Mouse (Mus musculus) thymus, adult 2 months (tissue): ENCODE measurements around the gene Etv3. TPM values are rescaled to one million over a fixed set of nuclear protein-coding genes. Genes with fewer than 3 reads are reported as not detected.

Source experiments
- DNase-seq: peaks from one replicate; pipeline ENCODE4 v3.0.0; 2021
- H3K27ac ChIP-seq: fragments of 200-500 bp; 2 replicates; pipeline ENCODE4 v1.5.1; 2012; ENCODE audit warnings: low read length, control low read depth; ENCODE audit not compliant: control insufficient read depth, insufficient read depth
- H3K27me3 ChIP-seq: fragments of 200-500 bp; 2 replicates; pipeline ENCODE4 v1.6.1; 2012; ENCODE audit warnings: mild to moderate bottlenecking, low read length, moderate library complexity, mixed read lengths; ENCODE audit not compliant: control insufficient read depth, insufficient read depth
- H3K36me3 ChIP-seq: fragments of 200-500 bp; 2 replicates; pipeline ENCODE4 v1.6.1; 2012; ENCODE audit warnings: mild to moderate bottlenecking, low read length, moderate library complexity; ENCODE audit not compliant: control insufficient read depth, insufficient read depth
- H3K4me1 ChIP-seq: fragments of 200-500 bp; replicated peaks from 2 replicates; pipeline ENCODE4 v1.6.1; 2012; ENCODE audit warnings: low read length; ENCODE audit not compliant: control insufficient read depth, insufficient read depth
- H3K4me3 ChIP-seq: fragments of 200-500 bp; 2 replicates; pipeline ENCODE4 v1.5.1; 2012; ENCODE audit warnings: mild to moderate bottlenecking, low read length, control low read depth, moderate library complexity; ENCODE audit not compliant: control insufficient read depth, insufficient read depth
- CTCF ChIP-seq: fragments of 200-500 bp; IDR thresholded peaks from 2 replicates; pipeline ENCODE4 v1.5.1; 2012; ENCODE audit warnings: mild to moderate bottlenecking, control low read depth, low read length, moderate library complexity, borderline replicate concordance; ENCODE audit not compliant: control insufficient read depth, poor library complexity, insufficient read depth; ENCODE audit errors: extremely low read depth
- POLR2A ChIP-seq: fragments of 200-500 bp; IDR thresholded peaks from 2 replicates; pipeline ENCODE4 v1.6.1; 2012; ENCODE audit warnings: mild to moderate bottlenecking, low read length, control low read depth, moderate library complexity; ENCODE audit not compliant: control insufficient read depth, poor library complexity, insufficient read depth; ENCODE audit errors: extremely low read depth
- WGBS: fragments of 180-500 bp; shearing (Covaris S2); methylation state at CpG from one replicate; pipeline ENCODE4 v1.1.7; 2018; 5-methylcytosine and 5-hydroxymethylcytosine counted together
- polyA plus RNA-seq: library from polyadenylated mRNA; depleted of rRNA; stranded (reverse); fragments of >200 nt; gene quantifications from 2 replicates; pipeline ENCODE4 v1.2.3, GENCODE M21; 2012

Etv3 gene
- polyA plus RNA-seq, 1 experiment = 38.4 TPM

GRCm38 (mm10) chr3:87556109-87556531 is 30.9 kb downstream of the Etv3 start:
- H3K27ac ChIP-seq = no peak overlapping the region
- TF ChIP-seq POLR2A (no peak), CTCF (no peak)
- no peaks in the 10 kb centered on the region for H3K36me3 ChIP-seq
- DNase-seq = no peak
- H3K4me3 ChIP-seq = no peak overlapping the region
- no peaks in the 10 kb centered on the region for H3K27me3 ChIP-seq
- peaks cover 14% of the 10 kb centered on the region for H3K4me1 ChIP-seq
- WGBS = 85% methylated on average over 3 of the region's 3 CpGs

DNA sequence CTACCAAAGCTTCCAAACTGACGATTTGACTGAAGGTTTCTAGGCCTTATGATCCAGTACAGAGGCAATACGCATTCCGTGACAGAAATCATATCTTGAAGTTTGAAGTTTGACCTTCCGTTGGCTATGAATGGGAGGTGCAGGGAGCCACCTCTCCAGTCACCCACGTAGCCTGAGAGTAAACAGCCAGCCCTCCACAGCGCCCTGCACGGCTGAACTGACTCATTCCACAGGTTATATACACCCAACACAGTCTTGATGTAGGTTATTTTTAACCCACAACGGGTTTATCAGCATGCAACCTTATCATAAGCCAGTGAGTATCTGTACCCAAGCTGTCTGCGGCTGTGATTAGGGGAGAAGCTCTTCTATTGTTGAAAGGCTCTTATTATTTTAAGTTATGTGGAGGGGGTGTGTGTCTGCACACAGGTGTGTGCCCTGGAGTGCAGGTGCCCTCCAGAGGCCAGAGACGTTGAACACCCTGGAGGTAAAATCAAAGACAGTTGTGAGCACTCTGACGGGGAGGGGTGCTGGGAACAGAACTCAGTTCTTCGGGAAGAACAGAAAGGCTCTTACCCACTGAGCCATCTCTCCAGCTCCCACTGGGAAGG is 31.6 kb downstream of the Etv3 start:
- TF ChIP-seq POLR2A (no peak), CTCF (no peak)
- Histone ChIP-seq H3K36me3 (no peaks in the 10 kb centered on the region), H3K27me3 (no peaks in the 10 kb centered on the region), H3K4me3 (no peak overlapping the region), H3K4me1 (peaks cover 9% of the 10 kb centered on the region), H3K27ac (no peak overlapping the region)
- 92% methylated on average over 12 of the region's 12 CpGs for WGBS
- no peak for DNase-seq

DNA sequence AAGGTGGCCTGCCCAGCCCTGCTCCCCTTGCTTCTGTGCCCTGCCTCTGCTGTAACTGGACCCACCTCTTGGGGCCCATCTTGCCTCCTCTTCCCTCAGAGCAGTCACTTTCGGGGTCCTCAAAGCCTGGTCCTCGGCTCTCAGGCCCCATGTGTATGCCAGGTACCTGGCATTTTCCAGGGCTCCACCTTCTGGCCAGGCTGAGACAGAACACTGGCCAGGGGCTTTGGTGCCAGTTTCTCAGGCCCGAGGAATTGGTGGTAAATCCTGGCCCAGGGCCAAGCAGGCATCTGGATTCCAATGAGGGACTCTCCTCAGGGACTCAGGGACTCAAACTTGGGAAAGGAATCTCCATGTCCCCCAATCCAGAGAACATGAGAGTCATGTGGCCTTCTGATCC is 34.9 kb downstream of the Etv3 start:
- H3K27ac ChIP-seq = no peak overlapping the region
- H3K4me1 ChIP-seq = 0 out of 2 replicates have a peak, but pooled peaks cover 3% of the 10 kb centered on the region
- no peaks in the 10 kb centered on the region for H3K36me3 ChIP-seq
- H3K27me3 ChIP-seq = no peaks in the 10 kb centered on the region
- DNase-seq = no peak
- no peak overlapping the region for H3K4me3 ChIP-seq
- TF ChIP-seq POLR2A (no peak), CTCF (0 out of 2 replicates have a peak, but pooled peaks have one; percentile 24)
- WGBS = 59% methylated on average over 3 of the region's 3 CpGs

- H3K4me3 ChIP-seq = no peak overlapping the region
- 80% methylated on average over 8 of the region's 8 CpGs for whole genome bisulfite sequencing
- TF ChIP-seq CTCF = no peak
Observed at GRCm38 (mm10) chr3:87561434-87561833, 36.2 kb downstream of the Etv3 start.

DNA sequence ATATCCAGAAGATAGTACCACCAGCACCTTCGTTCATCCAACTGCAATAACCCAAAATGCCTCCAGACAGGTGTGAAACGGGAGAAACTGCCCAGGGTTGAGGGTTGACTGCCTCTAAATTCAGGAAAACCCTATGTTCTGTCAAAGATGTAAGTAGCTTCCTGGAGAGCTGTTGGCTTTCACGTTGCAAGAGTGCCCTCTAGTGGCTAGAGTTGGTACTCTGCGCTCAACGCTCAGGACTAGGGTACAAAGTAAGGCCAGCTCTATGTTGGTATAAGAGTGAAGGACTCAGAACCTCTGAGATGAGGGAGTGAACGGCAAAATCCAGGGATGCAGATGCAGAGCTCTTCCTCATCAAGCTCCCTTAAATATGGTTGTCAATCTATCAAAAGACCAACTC is 37.2 kb downstream of the Etv3 start:
- TF ChIP-seq POLR2A (no peak), CTCF (no peak)
- Histone ChIP-seq H3K4me1 (peaks cover 2% of the 10 kb centered on the region; the same call in 1 of the 2 replicates), H3K36me3 (no peaks in the 10 kb centered on the region), H3K27me3 (no peaks in the 10 kb centered on the region), H3K4me3 (no peak overlapping the region), H3K27ac (no peak overlapping the region)
- peak; percentile 82 for DNase-seq
- WGBS = 1% methylated on average over 6 of the region's 6 CpGs

More at GRCm38 (mm10) chr3:87561434-87561833, 36.2 kb downstream of the Etv3 start:
- no peaks in the 10 kb centered on the region for H3K36me3 ChIP-seq
- no peak for DNase-seq
- no peaks in the 10 kb centered on the region for H3K27me3 ChIP-seq
- H3K27ac ChIP-seq = no peak overlapping the region
- peaks cover 2% of the 10 kb centered on the region; the same call in 1 of the 2 replicates for H3K4me1 ChIP-seq

GRCm38 (mm10) chr3:87563466-87563865 is 38.3 kb downstream of the Etv3 start:
- TF ChIP-seq POLR2A (no peak), CTCF (no peak)
- H3K36me3 ChIP-seq = no peaks in the 10 kb centered on the region
- H3K4me3 ChIP-seq = no peak overlapping the region
- no peaks in the 10 kb centered on the region for H3K27me3 ChIP-seq
- no peak for DNase-seq
- H3K27ac ChIP-seq = no peak overlapping the region
- H3K4me1 ChIP-seq = peaks cover 2% of the 10 kb centered on the region; the same call in 1 of the 2 replicates
- WGBS = 85% methylated on average over 5 of the region's 5 CpGs
